Mouse (Mus musculus) cerebellum, adult 11-12 months (tissue): ENCODE data around the gene Ror1.
A peak's percentile ranks its signal among the peaks of the same experiment; 100 is the strongest.

Source experiments
- DNase-seq: peaks from one replicate; pipeline ENCODE4 v3.0.0; 2022

The Ror1 gene

GRCm38 (mm10) chr4:100258462-100258861 is 162.9 kb downstream of the Ror1 start:
- DNase-seq, result no peak

GRCm38 (mm10) chr4:100263917-100264316 is 168.3 kb downstream of the Ror1 start:
- DNase-seq, result no peak

GRCm38 (mm10) chr4:100271059-100271735 is 175.6 kb downstream of the Ror1 start:
- DNase-seq, result no peak

- DNase-seq, result no peak
Measured at GRCm38 (mm10) chr4:100271736-100272127, 176.1 kb downstream of the Ror1 start.

GRCm38 (mm10) chr4:100273356-100273755 is 177.8 kb downstream of the Ror1 start:
- no peak for DNase-seq

- no peak for DNase-seq
Measured at GRCm38 (mm10) chr4:100273807-100274480, 178.4 kb downstream of the Ror1 start.

GRCm38 (mm10) chr4:100276482-100276881 is 180.9 kb downstream of the Ror1 start:
- peak; percentile 82 for DNase-seq

- no peak for DNase-seq
Measured at GRCm38 (mm10) chr4:100276970-100277369, 181.4 kb downstream of the Ror1 start.

- DNase-seq, result no peak
Measured at GRCm38 (mm10) chr4:100283171-100283880, 187.7 kb downstream of the Ror1 start.

GRCm38 (mm10) chr4:100284528-100284927 is 188.9 kb downstream of the Ror1 start:
- no peak for DNase-seq

GRCm38 (mm10) chr4:100286111-100286541 is 190.5 kb downstream of the Ror1 start:
- no peak for DNase-seq

- DNase-seq, result no peak
Measured at GRCm38 (mm10) chr4:100286800-100287199, 191.2 kb downstream of the Ror1 start.

- DNase-seq, result no peak
Measured at GRCm38 (mm10) chr4:100287829-100288228, 192.2 kb downstream of the Ror1 start.

GRCm38 (mm10) chr4:100291015-100291651 is 195.5 kb downstream of the Ror1 start:
- no peak for DNase-seq

- DNase-seq, result no peak
Measured at GRCm38 (mm10) chr4:100297678-100298077, 202.1 kb downstream of the Ror1 start.

GRCm38 (mm10) chr4:100298566-100298965 is 203.0 kb downstream of the Ror1 start:
- no peak for DNase-seq

GRCm38 (mm10) chr4:100300171-100300570 is 204.6 kb downstream of the Ror1 start:
- no peak for DNase-seq

GRCm38 (mm10) chr4:100301423-100301822 is 205.8 kb downstream of the Ror1 start:
- DNase-seq, result no peak

- no peak for DNase-seq
Measured at GRCm38 (mm10) chr4:100307365-100307764, 211.8 kb downstream of the Ror1 start.

GRCm38 (mm10) chr4:100311775-100312537 is 216.4 kb downstream of the Ror1 start:
- no peak for DNase-seq

GRCm38 (mm10) chr4:100315066-100315465 is 219.5 kb downstream of the Ror1 start:
- no peak for DNase-seq

GRCm38 (mm10) chr4:100321758-100322157 is 226.2 kb downstream of the Ror1 start:
- DNase-seq, result peak; percentile 24
